Mouse (Mus musculus): ENCODE data around the gene Gzf1. TPM values are rescaled to one million over a fixed set of nuclear protein-coding genes. Genes with fewer than 3 reads are reported as not detected.

Gene Gzf1
- polyA plus RNA-seq, 1 experiment = 14.9 TPM

GRCm38 (mm10) chr2:148685709-148686108 is 4.9 kb downstream of the Gzf1 start:
- Histone ChIP-seq H3K27ac (replicated peaks; ENCODE audit: low read depth, low read length) (no peak overlapping the region), H3K4me1 (ENCODE audit: control insufficient read depth, insufficient read depth, insufficient read length, low read length) (peaks cover 8% of the 10 kb centered on the region), H3K4me3 (ENCODE audit: insufficient read depth, low read depth, low read length) (no peak overlapping the region)

- H3K4me1 ChIP-seq (ENCODE audit: control insufficient read depth, insufficient read depth, insufficient read length, low read length) = peaks cover 8% of the 10 kb centered on the region
- no peak overlapping the region for H3K27ac ChIP-seq (replicated peaks; ENCODE audit: low read depth, low read length)
- H3K4me3 ChIP-seq (ENCODE audit: insufficient read depth, low read depth, low read length) = no peak overlapping the region
These were observed 6.0 kb downstream of the Gzf1 start for GRCm38 (mm10) chr2:148686862-148687261.

- H3K4me3 ChIP-seq (ENCODE audit: insufficient read depth, low read depth, low read length) = no peak overlapping the region
- peaks cover 2% of the 10 kb centered on the region for H3K4me1 ChIP-seq (ENCODE audit: control insufficient read depth, insufficient read depth, insufficient read length, low read length)
- H3K27ac ChIP-seq (replicated peaks; ENCODE audit: low read depth, low read length) = no peak overlapping the region
These were observed 7.1 kb downstream of the Gzf1 start for GRCm38 (mm10) chr2:148687971-148688370.

GRCm38 (mm10) chr2:148689444-148690140 is 8.8 kb downstream of the Gzf1 start:
- Histone ChIP-seq H3K4me3 (ENCODE audit: insufficient read depth, low read depth, low read length) (no peak overlapping the region), H3K27ac (replicated peaks; ENCODE audit: low read depth, low read length) (no peak overlapping the region), H3K4me1 (ENCODE audit: control insufficient read depth, insufficient read depth, insufficient read length, low read length) (peaks cover 2% of the 10 kb centered on the region)

- no peak overlapping the region for H3K27ac ChIP-seq (replicated peaks; ENCODE audit: low read depth, low read length)
- H3K4me3 ChIP-seq (ENCODE audit: insufficient read depth, low read depth, low read length) = no peak overlapping the region
- H3K4me1 ChIP-seq (ENCODE audit: control insufficient read depth, insufficient read depth, insufficient read length, low read length) = peaks cover 2% of the 10 kb centered on the region; the same call in 1 of the 2 replicates
These were observed 9.5 kb downstream of the Gzf1 start for GRCm38 (mm10) chr2:148690291-148690690.

- H3K27ac ChIP-seq (replicated peaks; ENCODE audit: low read depth, low read length) = no peak overlapping the region
- no peak overlapping the region for H3K4me3 ChIP-seq (ENCODE audit: insufficient read depth, low read depth, low read length)
- peaks cover 2% of the 10 kb centered on the region; the same call in 1 of the 2 replicates for H3K4me1 ChIP-seq (ENCODE audit: control insufficient read depth, insufficient read depth, insufficient read length, low read length)
These were observed 10.0 kb downstream of the Gzf1 start for GRCm38 (mm10) chr2:148690781-148691180.

GRCm38 (mm10) chr2:148698571-148698970 is 17.7 kb downstream of the Gzf1 start:
- Histone ChIP-seq H3K4me3 (ENCODE audit: insufficient read depth, low read depth, low read length) (no peak overlapping the region), H3K4me1 (ENCODE audit: control insufficient read depth, insufficient read depth, insufficient read length, low read length) (no peaks in the 10 kb centered on the region), H3K27ac (replicated peaks; ENCODE audit: low read depth, low read length) (no peak overlapping the region)

- no peaks in the 10 kb centered on the region for H3K4me1 ChIP-seq (ENCODE audit: control insufficient read depth, insufficient read depth, insufficient read length, low read length)
- no peak overlapping the region for H3K4me3 ChIP-seq (ENCODE audit: insufficient read depth, low read depth, low read length)
- no peak overlapping the region for H3K27ac ChIP-seq (replicated peaks; ENCODE audit: low read depth, low read length)
These were observed 25.8 kb downstream of the Gzf1 start for GRCm38 (mm10) chr2:148706409-148707201.

- Histone ChIP-seq H3K4me1 (ENCODE audit: control insufficient read depth, insufficient read depth, insufficient read length, low read length) (no peaks in the 10 kb centered on the region), H3K27ac (replicated peaks; ENCODE audit: low read depth, low read length) (no peak overlapping the region), H3K4me3 (ENCODE audit: insufficient read depth, low read depth, low read length) (no peak overlapping the region)
These were observed 26.3 kb downstream of the Gzf1 start for GRCm38 (mm10) chr2:148707202-148707530.

- no peak overlapping the region for H3K27ac ChIP-seq (replicated peaks; ENCODE audit: low read depth, low read length)
- H3K4me3 ChIP-seq (ENCODE audit: insufficient read depth, low read depth, low read length) = no peak overlapping the region
- H3K4me1 ChIP-seq (ENCODE audit: control insufficient read depth, insufficient read depth, insufficient read length, low read length) = no peaks in the 10 kb centered on the region
These were observed 31.5 kb downstream of the Gzf1 start for GRCm38 (mm10) chr2:148712326-148712725.

GRCm38 (mm10) chr2:148717072-148717471 is 36.2 kb downstream of the Gzf1 start:
- Histone ChIP-seq H3K4me1 (ENCODE audit: control insufficient read depth, insufficient read depth, insufficient read length, low read length) (no peaks in the 10 kb centered on the region), H3K4me3 (ENCODE audit: insufficient read depth, low read depth, low read length) (no peak overlapping the region), H3K27ac (replicated peaks; ENCODE audit: low read depth, low read length) (no peak overlapping the region)

- Histone ChIP-seq H3K27ac (replicated peaks; ENCODE audit: low read depth, low read length) (no peak overlapping the region), H3K4me3 (ENCODE audit: insufficient read depth, low read depth, low read length) (no peak overlapping the region), H3K4me1 (ENCODE audit: control insufficient read depth, insufficient read depth, insufficient read length, low read length) (peaks cover 4% of the 10 kb centered on the region; the same call in 1 of the 2 replicates)
These were observed 38.6 kb downstream of the Gzf1 start for GRCm38 (mm10) chr2:148719271-148719995.

GRCm38 (mm10) chr2:148731614-148732326 is 50.9 kb downstream of the Gzf1 start:
- Histone ChIP-seq H3K27ac (replicated peaks; ENCODE audit: low read depth, low read length) (no peak overlapping the region), H3K4me1 (ENCODE audit: control insufficient read depth, insufficient read depth, insufficient read length, low read length) (no peaks in the 10 kb centered on the region), H3K4me3 (ENCODE audit: insufficient read depth, low read depth, low read length) (peak overlapping the region; percentile 94)

- H3K4me3 ChIP-seq (ENCODE audit: insufficient read depth, low read depth, low read length) = peak within 1 kb of the TSS; percentile 94
- no peak within 1 kb of the TSS for H3K27ac ChIP-seq (replicated peaks; ENCODE audit: low read depth, low read length)
- no peaks in the 10 kb centered on the region for H3K4me1 ChIP-seq (ENCODE audit: control insufficient read depth, insufficient read depth, insufficient read length, low read length)
These were observed 51.6 kb downstream of the Gzf1 start, which contains the start of gene Napb for GRCm38 (mm10) chr2:148732327-148733000. Gene Napb (minus strand): TSS chr2:148732467.

Data from brown adipose tissue, adult 24 weeks (tissue).